Mouse (Mus musculus): ENCODE data around the gene Gm28308.

DNA sequence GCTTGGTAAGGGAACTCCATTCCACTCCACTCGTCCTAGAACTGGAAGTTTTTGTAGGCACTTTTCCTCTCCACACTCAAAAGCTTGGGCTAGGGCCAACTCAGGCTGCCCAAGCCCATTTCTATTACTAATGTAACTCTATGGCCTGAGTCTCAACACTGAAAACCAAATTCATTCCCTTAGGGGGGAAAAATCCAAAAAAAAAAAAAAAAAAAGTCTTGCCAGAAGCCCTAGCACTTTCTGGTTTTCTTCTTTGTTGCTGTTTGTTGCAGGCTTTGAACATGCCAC is 51.1 kb downstream of the Gm28308 start:
- TF ChIP-seq CTCF (IDR thresholded peaks at IDR 0.05; ENCODE audit: extremely low read depth, insufficient read depth, low read length) (no peak), POLR2A (IDR thresholded peaks at IDR 0.05; ENCODE audit: extremely low read depth, insufficient read depth, low read length) (no peak)
